Mouse (Mus musculus) limb, embryonic 11.5 days (tissue): Measurements from ENCODE around the gene Qtrt2. TPM values are rescaled to one million over a fixed set of nuclear protein-coding genes. Genes with fewer than 3 reads are reported as not detected.

Experiments
- ATAC-seq: fragments of 200-750 bp; cut with Nextera tagmentation; 2 replicates; pipeline ENCODE4 v1.8.0; 2017; ENCODE audit warnings: low read depth; ENCODE audit not compliant: insufficient number of reproducible peaks, low FRiP score, low TSS enrichment
- DNase-seq: peaks from one replicate; pipeline ENCODE4 v3.0.0-alpha.2; 2015; ENCODE audit warnings: low spot score
- H3K27ac ChIP-seq: fragments of 300-500 bp; sonication (generic); replicated peaks from 2 replicates; pipeline ENCODE4 v1.5.1; 2014; ENCODE audit warnings: low read depth, mild to moderate bottlenecking, low read length
- H3K27me3 ChIP-seq: fragments of 300-500 bp; sonication (generic); 2 replicates; pipeline ENCODE4 v1.6.1; 2014; ENCODE audit warnings: mild to moderate bottlenecking, low read length, mixed read lengths; ENCODE audit not compliant: control insufficient read depth, insufficient read depth
- H3K36me3 ChIP-seq: fragments of 300-500 bp; sonication (generic); 2 replicates; pipeline ENCODE4 v1.6.1; 2014; ENCODE audit warnings: mild to moderate bottlenecking, low read length, moderate library complexity, mixed read lengths; ENCODE audit not compliant: control insufficient read depth, insufficient read depth
- H3K4me1 ChIP-seq: fragments of 300-500 bp; sonication (generic); 2 replicates; pipeline ENCODE4 v1.6.1; 2014; ENCODE audit warnings: low read length, mixed read lengths; ENCODE audit not compliant: control insufficient read depth, insufficient read depth
- H3K4me2 ChIP-seq: fragments of 300-500 bp; sonication (generic); 2 replicates; pipeline ENCODE4 v1.6.1; 2014; ENCODE audit warnings: low read depth, mild to moderate bottlenecking, moderate library complexity; ENCODE audit not compliant: severe bottlenecking
- H3K4me3 ChIP-seq: fragments of 300-500 bp; sonication (generic); 2 replicates; pipeline ENCODE4 v1.5.1; 2014; ENCODE audit warnings: low read depth, low read length
- H3K9ac ChIP-seq: fragments of 300-500 bp; sonication (generic); 2 replicates; pipeline ENCODE4 v1.6.1; 2014; ENCODE audit warnings: mild to moderate bottlenecking, low read length
- H3K9me3 ChIP-seq: fragments of 300-500 bp; sonication (generic); 2 replicates; pipeline ENCODE4 v1.6.1; 2016; ENCODE audit warnings: low read length; ENCODE audit not compliant: control insufficient read depth
- WGBS: fragments of 180-500 bp; shearing (Covaris S2); extraction: QIAGEN DNeasy Blood & Tissue Kit; methylation state at CpG from one replicate; pipeline ENCODE4 v1.1.7; 2014; 5-methylcytosine and 5-hydroxymethylcytosine counted together
- polyA plus RNA-seq: library from polyadenylated mRNA; unstranded; fragments of >200 nt; fragmentation: Nextera tagmentation; extraction: Ambion mirVana; gene quantifications from 2 replicates; pipeline ENCODE4 v1.2.1, GENCODE M21; 2014

Gene Qtrt2
- polyA plus RNA-seq: 40.1 and 46.8 TPM in 2 replicates

GRCm38 (mm10) chr16:43926341-43926859 lies at the start of gene Qtrt2:
Qtrt2 (minus strand) TSS chr16:43926809.
- H3K27me3 ChIP-seq: no peaks in the 10 kb centered on the region
- H3K4me1 ChIP-seq: no peaks in the 10 kb centered on the region
- no peak within 1 kb of the TSS for H3K9ac ChIP-seq
- DNase-seq (no peak), ATAC-seq (no peak)
- H3K9me3 ChIP-seq: no peaks in the 10 kb centered on the region
- no peaks in the 10 kb centered on the region for H3K36me3 ChIP-seq
- no peak within 1 kb of the TSS for H3K4me2 ChIP-seq
- H3K27ac ChIP-seq: no peak within 1 kb of the TSS
- WGBS: 77% methylated on average over 6 of the region's 6 CpGs
- no peak within 1 kb of the TSS for H3K4me3 ChIP-seq

- Histone ChIP-seq H3K9ac (no peak overlapping the region), H3K36me3 (no peaks in the 10 kb centered on the region), H3K27ac (no peak overlapping the region), H3K4me2 (no peak overlapping the region), H3K4me1 (no peaks in the 10 kb centered on the region), H3K4me3 (no peak overlapping the region), H3K27me3 (no peaks in the 10 kb centered on the region), H3K9me3 (no peaks in the 10 kb centered on the region)
- ATAC-seq (no peak), DNase-seq (no peak)
- 88% methylated on average over 22 of the region's 22 CpGs for WGBS
These were observed 47.1 kb upstream of the Qtrt2 start for GRCm38 (mm10) chr16:43973606-43974220.

DNA sequence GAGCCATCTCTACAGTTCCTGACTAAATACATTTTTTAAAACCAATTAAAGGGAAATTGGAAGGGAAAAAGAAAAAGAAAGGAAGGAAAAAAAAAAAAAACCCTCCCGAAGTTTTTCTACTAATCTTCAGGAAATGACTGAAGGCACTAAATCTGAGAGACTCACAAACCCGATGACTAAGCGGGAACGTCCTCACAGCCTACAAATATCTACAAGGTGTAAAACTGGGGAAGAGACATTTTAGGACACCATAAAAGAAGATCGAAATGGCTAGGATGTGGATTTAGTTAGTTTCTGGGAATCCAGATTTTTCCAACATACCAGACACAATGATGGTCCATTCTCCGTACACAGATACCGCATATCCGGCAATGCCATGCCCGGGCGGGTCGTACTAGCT lies 46.5 kb upstream of the Qtrt2 start:
- Histone ChIP-seq H3K27me3 (no peaks in the 10 kb centered on the region), H3K4me1 (no peaks in the 10 kb centered on the region)
- WGBS: 89% methylated on average over 11 of the region's 11 CpGs

DNA sequence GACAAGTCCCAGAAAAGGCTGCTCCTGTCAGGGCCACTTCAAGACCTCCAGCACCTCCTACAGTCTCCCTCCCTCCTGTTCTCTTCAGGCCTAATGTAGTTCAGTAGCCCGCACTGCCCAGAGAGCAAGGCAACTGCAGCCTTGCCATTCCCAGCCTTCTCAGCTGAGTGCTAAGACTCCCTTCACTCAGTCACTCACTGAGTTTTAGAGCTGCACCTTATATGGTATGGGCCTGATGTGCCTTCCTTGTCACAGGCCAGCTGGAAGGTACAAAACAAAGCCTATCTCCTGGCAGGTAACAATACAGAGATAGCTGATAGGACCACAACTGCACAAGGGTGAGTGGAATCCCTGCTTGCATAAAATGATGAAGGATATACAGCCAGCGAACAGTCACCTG lies 45.8 kb upstream of the Qtrt2 start:
- no peaks in the 10 kb centered on the region for H3K4me1 ChIP-seq
- no peak overlapping the region for H3K9ac ChIP-seq
- H3K4me3 ChIP-seq: no peak overlapping the region
- 88% methylated on average over 2 of the region's 2 CpGs for WGBS
- no peaks in the 10 kb centered on the region for H3K27me3 ChIP-seq
- no peaks in the 10 kb centered on the region for H3K36me3 ChIP-seq
- H3K27ac ChIP-seq: no peak overlapping the region
- DNase-seq (no peak), ATAC-seq (no peak)
- no peak overlapping the region for H3K4me2 ChIP-seq
- H3K9me3 ChIP-seq: no peaks in the 10 kb centered on the region

More for the DNA sequence above, 46.5 kb upstream of the Qtrt2 start:
- Histone ChIP-seq H3K9me3 (no peaks in the 10 kb centered on the region), H3K9ac (no peak overlapping the region), H3K36me3 (no peaks in the 10 kb centered on the region), H3K27ac (no peak overlapping the region), H3K4me3 (no peak overlapping the region), H3K4me2 (no peak overlapping the region)
- DNase-seq (no peak), ATAC-seq (no peak)

GRCm38 (mm10) chr16:43971741-43972140 lies 45.1 kb upstream of the Qtrt2 start:
- no peaks in the 10 kb centered on the region for H3K27me3 ChIP-seq
- no peak overlapping the region for H3K4me3 ChIP-seq
- no peaks in the 10 kb centered on the region for H3K36me3 ChIP-seq
- WGBS: 91% methylated on average over 9 of the region's 9 CpGs
- H3K9ac ChIP-seq: no peak overlapping the region
- no peak overlapping the region for H3K27ac ChIP-seq
- H3K4me2 ChIP-seq: no peak overlapping the region
- DNase-seq (no peak), ATAC-seq (no peak)
- H3K4me1 ChIP-seq: no peaks in the 10 kb centered on the region
- H3K9me3 ChIP-seq: no peaks in the 10 kb centered on the region

DNA sequence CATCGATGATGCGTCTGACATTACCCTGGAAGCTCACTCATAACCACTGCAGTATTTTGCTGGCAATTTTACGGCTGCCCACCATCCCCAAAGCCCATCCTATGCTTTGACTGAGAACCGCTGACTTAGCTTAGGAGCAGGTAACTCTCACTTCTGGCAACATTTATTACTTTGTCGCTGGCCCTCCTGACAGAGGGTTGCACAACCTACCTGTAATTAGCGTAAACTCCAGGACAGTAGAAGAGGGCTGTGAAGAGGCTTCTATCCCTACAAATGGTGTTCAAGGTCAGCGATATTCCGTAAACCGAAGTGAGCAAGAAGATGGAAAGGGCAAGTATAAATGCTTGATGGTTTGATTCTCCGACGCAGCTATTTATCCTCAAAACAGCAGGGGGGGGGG lies 44.6 kb upstream of the Qtrt2 start:
- 90% methylated on average over 11 of the region's 11 CpGs for WGBS
- Histone ChIP-seq H3K4me3 (no peak overlapping the region), H3K4me2 (no peak overlapping the region), H3K27me3 (no peaks in the 10 kb centered on the region), H3K9ac (no peak overlapping the region), H3K4me1 (no peaks in the 10 kb centered on the region), H3K9me3 (no peaks in the 10 kb centered on the region), H3K36me3 (no peaks in the 10 kb centered on the region), H3K27ac (no peak overlapping the region)
- no peak for DNase-seq
- no peak for ATAC-seq

- Histone ChIP-seq H3K27me3 (no peaks in the 10 kb centered on the region), H3K4me1 (no peaks in the 10 kb centered on the region), H3K9ac (no peak overlapping the region), H3K4me3 (no peak overlapping the region), H3K36me3 (no peaks in the 10 kb centered on the region), H3K4me2 (no peak overlapping the region), H3K9me3 (no peaks in the 10 kb centered on the region), H3K27ac (no peak overlapping the region)
- no peak for DNase-seq
- 87% methylated on average over 3 of the region's 3 CpGs for WGBS
- no peak for ATAC-seq
These were observed 43.8 kb upstream of the Qtrt2 start for GRCm38 (mm10) chr16:43970426-43970825.

DNA sequence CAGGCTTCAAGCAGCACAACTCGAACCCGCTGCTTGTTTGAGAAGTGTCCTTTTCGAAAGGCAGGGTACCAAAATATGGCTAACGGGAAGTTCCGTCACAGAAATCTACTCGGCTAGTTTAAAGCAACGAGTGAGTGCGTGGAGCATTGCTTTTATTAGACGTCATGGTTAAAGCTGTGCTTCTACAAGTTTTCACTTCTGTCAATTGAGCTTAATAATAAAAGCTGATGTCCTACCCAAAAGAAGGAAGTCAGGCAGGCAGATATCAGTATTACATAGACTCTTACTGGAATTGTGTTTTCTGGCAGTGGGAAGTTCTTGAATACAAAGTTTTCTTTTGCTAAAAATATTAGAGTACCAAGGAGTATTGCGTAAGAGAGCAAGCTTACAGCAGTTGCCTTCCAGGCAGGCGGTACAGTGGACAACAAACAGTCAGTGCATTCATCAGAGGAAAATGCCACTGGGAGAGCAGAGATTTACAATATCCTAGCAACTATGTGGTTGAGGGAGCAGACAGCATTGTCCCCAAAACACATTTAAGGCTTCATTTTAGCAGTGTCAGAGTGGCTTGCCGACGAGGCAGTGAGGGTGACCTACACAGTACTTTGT lies 39.3 kb upstream of the Qtrt2 start:
- Histone ChIP-seq H3K4me1 (no peaks in the 10 kb centered on the region), H3K9ac (no peak overlapping the region), H3K4me3 (no peak overlapping the region), H3K36me3 (no peaks in the 10 kb centered on the region), H3K4me2 (no peak overlapping the region), H3K27ac (no peak overlapping the region), H3K27me3 (no peaks in the 10 kb centered on the region), H3K9me3 (no peaks in the 10 kb centered on the region)
- ATAC-seq (no peak), DNase-seq (no peak)
- WGBS: 91% methylated on average over 13 of the region's 13 CpGs
